Mouse (Mus musculus): ENCODE results near the gene Celf2.

Gene Celf2

DNA sequence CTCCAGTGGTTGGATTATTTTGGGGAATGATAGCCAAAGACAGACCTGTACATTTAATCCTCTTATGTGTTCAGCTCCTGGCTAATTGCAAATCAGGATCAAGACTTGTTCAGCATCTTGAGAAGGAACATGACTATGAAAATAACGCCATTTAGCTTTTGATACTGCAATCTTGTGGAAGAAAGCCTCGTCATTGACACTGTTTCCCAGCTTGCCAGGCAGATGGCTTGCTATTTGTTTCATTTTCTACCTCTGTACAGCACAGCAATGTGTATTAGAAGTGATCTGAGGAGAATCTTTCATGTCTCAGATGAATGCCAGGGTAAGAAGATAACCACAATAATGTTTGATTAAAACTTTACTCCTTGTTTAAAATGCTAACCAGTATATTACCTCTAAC, 315.9 kb downstream of the Celf2 start:
- DNase-seq (ENCODE audit: low spot score) = no peak

DNA sequence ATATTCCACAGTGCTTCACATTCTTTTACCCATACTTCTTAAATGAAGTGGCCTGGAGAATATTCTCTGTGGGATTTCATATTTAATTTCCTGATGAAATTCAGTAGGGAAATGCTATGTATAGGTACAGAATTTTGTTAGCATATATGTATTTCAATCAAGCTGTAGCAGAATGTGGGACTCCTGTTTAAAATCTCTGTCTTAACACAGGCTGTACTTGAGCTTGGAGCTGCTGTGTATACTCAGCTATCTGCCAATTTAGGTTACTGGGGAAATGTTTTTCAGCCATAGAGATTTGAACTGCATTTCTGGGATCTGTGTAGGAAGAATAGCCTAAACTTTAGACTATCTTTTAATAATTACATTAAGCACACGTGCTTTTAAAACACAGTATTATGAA, 330.2 kb downstream of the Celf2 start:
- DNase-seq (ENCODE audit: low spot score) = no peak

- peak; percentile 8 for DNase-seq (ENCODE audit: low spot score)
These were observed 335.9 kb downstream of the Celf2 start for GRCm38 (mm10) chr2:7173271-7174064.

DNA sequence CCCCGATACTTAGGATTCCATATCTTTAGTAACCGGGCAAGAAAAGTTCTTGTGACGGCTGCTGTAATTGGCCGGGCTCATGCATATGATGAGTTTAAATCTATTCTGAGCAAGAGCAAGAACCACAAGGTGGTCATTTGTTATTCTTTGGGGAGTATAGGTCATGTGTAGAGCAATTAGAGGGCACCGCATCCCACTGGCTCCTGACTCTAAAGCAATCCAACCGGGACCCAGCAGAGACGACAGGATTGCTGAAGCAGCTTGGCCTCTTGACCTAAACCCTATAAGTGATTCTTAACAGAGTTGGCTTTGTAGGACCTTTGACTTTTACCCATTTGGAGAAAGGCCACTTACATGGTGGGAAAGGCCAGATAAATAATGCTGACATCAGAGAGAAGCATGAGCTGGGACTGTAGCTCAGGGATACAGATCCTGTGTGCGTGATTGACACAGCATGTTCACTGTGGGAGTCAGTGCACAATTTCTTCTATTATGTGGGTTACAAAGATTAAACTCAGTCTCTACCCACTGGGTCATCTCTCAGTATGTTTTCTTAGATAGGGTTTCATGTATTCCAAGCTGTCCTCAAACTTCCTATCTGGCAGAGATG, 338.2 kb downstream of the Celf2 start:
- peak; percentile 26 for DNase-seq (ENCODE audit: low spot score)

DNA sequence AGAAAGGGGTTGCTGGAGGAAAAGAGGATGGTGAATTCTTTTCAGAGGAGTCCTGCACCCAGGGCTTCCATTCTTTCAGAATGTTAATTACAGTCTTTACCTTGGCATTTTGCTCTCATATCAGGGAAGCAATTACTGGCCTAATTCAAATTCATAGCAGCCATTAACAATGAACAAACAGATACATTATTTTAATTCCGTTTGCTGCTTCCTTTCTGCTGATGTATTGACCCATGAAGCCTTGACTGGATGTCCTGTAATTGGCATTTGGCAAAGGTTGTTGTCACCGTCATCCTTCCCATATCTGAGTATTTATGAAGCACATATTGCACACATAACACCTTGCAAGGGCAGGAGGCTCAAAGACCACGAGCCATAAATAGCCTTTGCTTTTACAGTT, 343.6 kb downstream of the Celf2 start:
- no peak for DNase-seq (ENCODE audit: low spot score)

GRCm38 (mm10) chr2:7160108-7160507, 349.3 kb downstream of the Celf2 start:
- peak; percentile 6 for DNase-seq (ENCODE audit: low spot score)

DNA sequence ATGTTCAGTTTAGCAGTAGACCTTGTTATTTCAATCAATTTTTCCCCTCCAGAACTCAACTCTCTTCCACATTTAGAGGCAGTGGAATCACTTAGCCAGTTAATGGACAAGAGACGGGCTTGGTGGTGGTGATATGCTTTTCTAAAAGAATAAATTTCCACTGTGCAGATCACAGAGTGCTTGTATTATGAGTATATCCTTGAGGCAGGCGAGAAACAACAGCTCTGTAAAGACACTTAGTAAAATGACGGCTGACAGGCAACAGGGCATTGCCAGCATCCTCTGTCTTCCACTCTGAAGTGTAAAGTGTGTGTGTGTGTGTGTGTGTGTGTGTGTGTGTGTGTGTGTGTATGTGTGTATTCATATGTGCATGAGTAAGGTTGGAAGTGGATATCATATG, 362.1 kb downstream of the Celf2 start:
- DNase-seq (ENCODE audit: low spot score) = no peak

- DNase-seq (ENCODE audit: low spot score) = no peak
These were observed 363.8 kb downstream of the Celf2 start for GRCm38 (mm10) chr2:7145541-7146043.

GRCm38 (mm10) chr2:7144871-7145270, 364.5 kb downstream of the Celf2 start:
- no peak for DNase-seq (ENCODE audit: low spot score)

GRCm38 (mm10) chr2:7123366-7123765, 386.0 kb downstream of the Celf2 start:
- no peak for DNase-seq (ENCODE audit: low spot score)

DNA sequence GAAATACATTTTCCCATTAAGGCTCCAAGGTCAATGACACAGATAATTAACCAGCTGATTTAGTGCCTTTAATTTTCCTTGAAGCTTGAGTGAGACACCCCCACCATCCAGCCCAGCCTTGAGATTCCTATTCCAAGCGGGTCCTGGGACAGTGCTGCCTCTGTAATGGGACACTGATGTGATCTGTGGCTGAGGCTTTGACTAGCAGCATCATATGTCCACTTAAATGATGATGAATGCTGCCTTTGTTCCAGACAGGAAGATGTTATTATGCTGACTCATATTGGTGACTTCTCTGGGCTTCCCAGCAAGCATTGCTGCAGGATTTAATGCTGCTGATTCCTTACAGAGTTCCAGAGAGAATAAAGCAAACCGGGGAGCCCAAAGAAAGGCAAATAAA, 393.6 kb downstream of the Celf2 start:
- DNase-seq (ENCODE audit: low spot score) = no peak

GRCm38 (mm10) chr2:7115161-7115560, 394.2 kb downstream of the Celf2 start:
- DNase-seq (ENCODE audit: low spot score) = peak; percentile 14

DNA sequence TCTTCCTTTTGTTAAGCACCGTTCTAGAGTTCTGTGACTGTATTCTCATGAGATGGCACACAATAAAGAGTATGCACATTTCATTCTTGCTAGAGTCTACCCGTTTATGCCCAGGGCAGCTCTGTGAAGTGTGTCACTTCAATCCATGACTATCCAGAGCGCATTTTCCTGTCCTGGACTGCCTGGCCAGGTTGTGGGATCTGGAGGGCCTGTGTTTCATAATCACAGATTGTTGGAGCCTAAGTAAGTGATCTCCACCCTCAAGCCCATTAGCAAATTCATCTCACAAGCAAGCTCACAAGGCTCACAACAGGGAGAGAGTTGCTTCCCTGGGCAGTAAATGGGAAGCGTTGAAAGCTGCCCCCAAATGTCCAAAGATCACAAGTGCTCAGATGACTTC, 395.6 kb downstream of the Celf2 start:
- no peak for DNase-seq (ENCODE audit: low spot score)

DNA sequence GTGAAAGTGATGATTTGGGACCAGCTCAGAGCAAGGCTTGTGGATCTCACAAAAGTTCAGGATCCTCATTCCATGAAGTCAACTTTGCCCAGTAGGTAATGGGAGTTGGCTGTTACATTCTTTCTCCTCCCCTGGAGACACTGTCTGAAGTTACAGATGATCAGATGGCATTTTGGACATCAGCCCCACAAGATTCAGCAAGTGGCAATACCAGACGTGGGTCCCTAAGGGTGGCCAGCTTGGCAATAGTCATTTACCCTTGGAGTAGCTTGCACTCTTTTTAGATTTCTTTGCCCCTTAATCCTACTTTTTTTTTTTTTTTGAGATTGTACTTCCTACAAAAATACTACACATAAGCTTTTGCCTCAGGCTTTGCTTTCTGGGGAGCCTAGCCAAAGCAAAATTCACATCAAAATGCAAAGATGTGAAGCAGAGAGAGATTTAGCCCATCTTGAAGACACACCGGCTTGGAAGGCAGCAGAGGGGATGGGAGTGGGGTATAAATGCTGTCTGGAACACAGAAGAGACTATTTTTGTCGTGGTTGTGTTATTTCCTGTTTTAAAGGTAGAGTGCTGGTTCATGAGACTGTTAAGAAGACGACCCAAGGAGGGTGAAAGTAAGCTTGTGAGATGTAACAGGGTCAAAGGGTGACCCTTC, 397.1 kb downstream of the Celf2 start:
- peak; percentile 6 for DNase-seq (ENCODE audit: low spot score)

- no peak for DNase-seq (ENCODE audit: low spot score)
These were observed 415.9 kb downstream of the Celf2 start for GRCm38 (mm10) chr2:7093414-7093813.

- no peak for DNase-seq (ENCODE audit: low spot score)
These were observed 416.7 kb downstream of the Celf2 start for GRCm38 (mm10) chr2:7092641-7093040.

GRCm38 (mm10) chr2:7090496-7090895, 418.9 kb downstream of the Celf2 start:
- no peak for DNase-seq (ENCODE audit: low spot score)

- peak; percentile 87 for DNase-seq (ENCODE audit: low spot score)
These were observed 420.1 kb downstream of the Celf2 start for GRCm38 (mm10) chr2:7089069-7089834.

- no peak for DNase-seq (ENCODE audit: low spot score)
These were observed 420.8 kb downstream of the Celf2 start for GRCm38 (mm10) chr2:7088536-7088935.

GRCm38 (mm10) chr2:7087480-7087879, 421.9 kb downstream of the Celf2 start:
- no peak for DNase-seq (ENCODE audit: low spot score)

GRCm38 (mm10) chr2:7083489-7084090, 425.8 kb downstream of the Celf2 start:
- DNase-seq (ENCODE audit: low spot score) = peak; percentile 20
